Mouse (Mus musculus) gastrocnemius, adult 18-20 months (tissue): ENCODE data around the gene Kcna1. TPM values are rescaled to one million over a fixed set of nuclear protein-coding genes. Genes with fewer than 3 reads are reported as not detected.

Experiments used
- DNase-seq: peaks from one replicate; pipeline ENCODE4 v3.0.0; 2021; ENCODE audit warnings: low spot score
- long read RNA-seq, 2 experiments: library from polyadenylated mRNA; stranded (forward); transcript quantifications; one replicate each; pipeline ENCODE4 v2.0.0; 2021
- total RNA-seq, 2 experiments: library from RNA; stranded (reverse); gene quantifications; 2 replicates each; pipeline ENCODE4 v1.2.3; 2021

The Kcna1 gene
- 1 to 10 TPM; 1.9 to 2.0 TPM for total RNA-seq
- long read RNA-seq, experiment 1, partial matches to known transcripts, result 0 of 1 reads
- long read RNA-seq, experiment 1, other reads (novel, unspliced or antisense), result 0 of 1 reads
- long read RNA-seq, experiment 2, partial matches to known transcripts, result 0 of 1 reads
- long read RNA-seq, experiment 2, other reads (novel, unspliced or antisense), result 0 of 1 reads

- DNase-seq, result no peak
Observed at GRCm38 (mm10) chr6:126646381-126646780, at the start of gene Kcna1. Kcna1 (minus strand) TSS chr6:126646384.

DNA sequence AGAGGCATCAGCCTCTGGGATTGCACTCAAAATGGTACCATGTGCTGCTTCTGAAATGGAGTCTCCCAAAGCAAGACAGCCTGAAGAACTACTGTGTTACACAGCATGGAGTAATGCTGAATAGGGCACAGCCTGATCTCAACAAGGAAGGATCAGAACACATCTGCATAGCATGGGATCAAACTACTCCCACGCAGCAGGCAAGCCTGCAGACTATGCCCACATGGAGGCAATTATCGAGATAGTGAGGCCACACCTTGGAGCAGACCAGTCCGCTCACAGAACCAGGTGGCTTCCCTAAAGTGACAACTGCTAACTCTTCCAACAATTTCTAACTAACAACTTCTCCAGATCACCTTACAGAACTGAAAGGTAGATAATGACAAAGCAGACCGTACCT is 40.9 kb upstream of the Kcna1 start:
- no peak for DNase-seq

DNA sequence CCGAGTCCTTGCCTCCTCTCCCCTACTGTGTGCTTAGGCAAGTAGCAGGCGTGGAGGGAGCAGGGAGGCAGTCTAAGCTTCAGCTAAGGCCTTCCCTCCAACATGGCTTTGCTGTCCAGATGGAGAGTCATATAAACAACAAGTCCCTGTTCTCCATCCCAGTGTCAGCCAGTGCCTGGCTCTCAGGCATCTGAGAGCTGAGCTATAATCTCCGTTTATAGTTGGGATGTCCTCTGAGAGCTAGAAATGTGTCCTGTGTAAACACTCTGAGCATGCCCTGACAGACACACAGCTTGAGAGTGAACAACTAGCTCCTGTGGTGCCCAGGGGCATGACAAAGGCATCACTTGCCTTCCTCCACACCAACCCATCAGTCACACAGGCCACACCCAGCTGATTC is 39.0 kb upstream of the Kcna1 start:
- DNase-seq, result no peak

DNA sequence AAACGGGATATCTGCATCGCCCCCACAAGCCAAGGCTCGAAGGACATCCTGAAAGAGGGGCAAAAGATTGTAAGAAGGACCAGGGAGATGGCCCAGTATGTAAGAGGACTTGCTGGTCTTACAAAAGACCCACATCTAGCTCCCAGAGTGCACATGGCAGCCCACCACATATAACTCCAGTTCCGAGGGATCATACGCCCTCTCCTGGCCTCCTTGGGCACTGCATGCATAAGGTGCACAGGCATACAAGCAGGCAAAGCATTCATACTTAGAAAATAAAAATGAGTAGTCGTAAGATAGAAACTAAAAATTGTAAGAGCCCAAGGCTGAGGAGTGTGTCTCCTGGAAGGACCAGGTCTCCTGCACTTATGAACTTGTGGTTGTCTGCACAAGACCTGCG is 32.8 kb upstream of the Kcna1 start:
- DNase-seq, result no peak

- no peak for DNase-seq
Observed at GRCm38 (mm10) chr6:126667001-126667400, 20.8 kb upstream of the Kcna1 start.

- no peak for DNase-seq
Observed at GRCm38 (mm10) chr6:126666091-126666490, 19.9 kb upstream of the Kcna1 start.

GRCm38 (mm10) chr6:126664569-126664968 is 18.4 kb upstream of the Kcna1 start:
- no peak for DNase-seq

DNA sequence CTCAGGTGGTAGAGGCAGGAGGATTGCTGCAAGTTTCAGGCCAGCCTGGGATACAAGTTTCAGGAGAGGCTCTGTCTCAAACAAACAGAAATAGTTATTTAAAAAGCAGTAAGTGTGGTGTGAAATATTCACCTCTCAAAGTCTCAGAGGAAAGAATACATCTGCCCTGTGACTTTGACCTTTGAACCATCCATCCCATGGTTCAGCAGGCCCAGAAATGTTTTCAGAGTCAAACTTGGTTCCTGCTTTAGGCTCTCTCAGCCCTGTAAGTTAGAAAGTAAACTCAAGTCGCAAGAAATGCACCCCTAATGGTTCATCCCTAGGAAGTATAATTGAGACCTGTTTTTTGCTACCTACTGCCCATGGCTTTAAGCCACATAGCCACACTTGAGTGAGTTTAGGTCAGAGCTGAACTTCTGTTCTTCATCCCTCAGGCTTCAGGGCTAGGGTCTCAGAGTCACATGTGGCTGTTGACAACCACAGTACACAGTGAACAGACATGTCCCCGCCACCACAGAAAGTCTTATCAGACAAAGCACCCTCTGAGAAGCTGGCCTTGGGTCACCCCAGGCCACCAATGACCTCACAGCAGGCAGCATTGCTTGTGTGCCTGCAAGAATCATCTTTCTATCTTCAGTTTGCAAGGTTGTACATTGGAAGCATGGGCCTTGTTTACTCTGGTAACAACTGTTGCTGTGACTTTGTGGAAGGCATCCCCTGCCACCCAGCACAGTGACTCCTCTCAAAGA is 11.6 kb upstream of the Kcna1 start:
- DNase-seq, result no peak

DNA sequence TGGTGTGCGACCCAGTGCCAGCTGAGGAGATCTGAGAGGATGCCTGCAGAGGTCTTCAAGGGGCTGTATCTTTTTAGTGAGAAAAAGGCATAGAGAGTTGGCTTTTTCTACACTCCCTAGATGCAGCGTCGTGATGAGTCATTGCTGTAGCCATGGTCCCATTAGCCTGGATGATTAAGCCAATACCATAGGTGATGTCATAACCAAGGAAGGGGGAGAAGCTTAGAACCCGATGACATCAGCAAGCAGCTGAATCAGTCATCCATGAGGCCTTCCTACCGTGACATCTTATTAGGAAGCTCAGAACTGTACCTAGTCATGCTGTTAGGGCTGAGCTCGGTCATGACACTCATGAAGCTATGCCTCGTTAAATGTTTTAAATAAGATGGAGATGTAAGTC is 7.4 kb upstream of the Kcna1 start:
- no peak for DNase-seq

DNA sequence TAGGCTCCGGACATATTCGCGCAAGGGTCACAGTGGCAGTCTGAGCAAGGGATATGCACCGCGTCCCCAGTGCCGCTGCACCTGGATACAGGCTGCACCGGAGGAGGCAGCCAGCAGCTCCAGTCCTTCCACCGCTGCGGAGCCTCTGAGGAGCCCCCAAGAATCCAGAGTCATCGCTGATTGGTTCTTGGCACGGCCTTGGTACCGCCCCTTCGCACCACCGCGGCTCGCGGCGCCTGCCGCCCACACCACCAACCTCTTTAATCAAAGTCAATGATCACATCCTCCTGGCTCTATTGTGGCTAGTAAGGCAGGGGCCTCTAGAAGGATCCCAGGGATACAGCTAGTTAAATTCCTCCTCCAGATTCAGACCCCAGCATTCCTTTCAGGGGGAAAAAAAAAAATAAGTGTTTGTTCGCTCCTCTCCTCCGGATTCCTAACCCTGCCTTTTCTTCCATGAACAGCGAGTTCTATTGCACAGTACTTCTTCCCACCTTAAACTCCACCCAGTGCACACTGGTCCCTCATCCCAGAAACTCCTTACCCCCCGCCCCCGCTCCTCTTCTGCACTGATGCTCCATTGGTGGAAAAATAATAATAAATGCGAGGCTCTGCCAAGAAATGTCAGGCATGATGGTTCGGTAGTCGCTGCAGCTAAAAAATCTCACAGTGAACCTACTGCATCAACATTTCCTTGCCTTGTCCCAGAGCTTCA is 383 bp downstream of the Kcna1 start:
- no peak for DNase-seq

GRCm38 (mm10) chr6:126645044-126645541 is 1.1 kb downstream of the Kcna1 start:
- no peak for DNase-seq

DNA sequence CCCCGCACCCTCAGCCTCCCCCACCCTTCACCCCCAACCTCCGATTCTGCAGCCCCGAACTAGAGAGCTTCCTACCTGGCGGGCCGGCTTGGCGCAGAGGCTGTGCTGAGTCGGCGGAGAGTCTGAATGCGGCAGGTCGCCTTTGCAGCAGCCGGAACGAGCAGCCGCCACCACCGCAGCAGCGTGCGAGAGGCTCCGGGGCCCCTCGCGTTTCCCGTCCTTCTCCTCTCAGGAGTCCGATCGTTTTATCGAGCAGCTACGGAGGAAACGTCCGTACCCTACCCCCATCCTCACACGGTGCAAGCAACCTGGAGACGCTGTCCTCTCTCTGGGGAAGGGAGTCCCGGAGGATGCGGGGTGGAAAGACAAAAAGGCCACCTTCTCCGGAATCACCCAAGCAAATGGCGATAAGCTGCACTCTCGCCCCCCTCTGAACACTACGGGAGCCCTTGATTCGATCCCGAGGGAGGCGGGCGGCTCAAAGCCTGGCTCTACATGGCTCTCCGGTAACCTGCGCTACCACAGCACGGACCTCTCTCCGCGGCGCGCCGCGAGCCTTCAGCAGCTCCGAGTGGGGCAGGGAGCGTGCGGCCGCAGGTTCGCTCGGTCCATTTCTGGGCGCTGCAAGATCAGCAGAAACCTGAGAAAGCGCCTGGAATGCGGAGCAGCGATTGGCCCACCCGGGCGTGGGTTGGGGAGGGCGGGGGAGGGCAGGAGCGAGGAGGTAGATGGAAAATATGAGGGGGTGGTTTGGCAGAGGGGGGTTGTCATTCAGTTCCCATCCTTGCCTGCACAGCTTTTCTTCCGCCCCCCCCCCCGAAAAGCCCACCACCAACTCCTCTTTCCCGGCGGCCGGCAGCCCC is 1.8 kb downstream of the Kcna1 start:
- DNase-seq, result no peak

DNA sequence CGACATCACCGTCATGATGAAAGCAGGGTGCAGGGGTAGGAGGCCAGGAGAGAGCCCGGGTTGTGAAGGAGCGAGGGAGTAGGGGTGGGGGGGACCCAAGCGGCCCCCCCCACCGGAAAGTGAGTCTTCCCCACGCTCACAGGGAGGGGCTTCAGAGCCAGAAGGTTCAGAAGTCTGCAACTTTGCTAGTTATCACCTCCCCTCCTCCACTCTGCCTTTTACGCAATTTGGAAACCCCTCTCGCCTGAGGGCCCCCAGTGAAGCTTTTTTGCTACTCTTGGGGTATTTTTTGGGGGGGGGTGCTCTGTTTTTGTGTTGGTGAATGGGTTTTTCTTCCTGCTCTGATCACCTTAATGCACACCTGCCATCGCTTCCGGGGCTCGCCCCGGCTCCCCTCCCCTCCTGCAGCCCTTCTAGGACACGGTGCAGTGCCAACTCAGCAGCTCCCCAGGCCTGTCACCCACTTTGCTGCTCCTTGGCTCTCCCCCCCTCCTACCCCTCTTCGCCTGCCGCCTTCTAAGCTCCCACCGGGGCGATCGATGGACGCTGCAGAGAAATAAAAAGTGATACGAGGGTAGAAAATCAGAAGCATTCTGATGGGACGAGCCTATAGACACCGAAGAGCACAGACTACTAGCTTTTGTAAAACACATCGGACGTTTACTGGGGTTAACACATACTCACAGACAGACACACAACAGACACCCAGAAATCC is 2.7 kb downstream of the Kcna1 start:
- DNase-seq, result no peak

GRCm38 (mm10) chr6:126642856-126643321 is 3.3 kb downstream of the Kcna1 start:
- DNase-seq, result no peak

- DNase-seq, result no peak
Observed at GRCm38 (mm10) chr6:126628451-126628850, 17.7 kb downstream of the Kcna1 start.

- no peak for DNase-seq
Observed at GRCm38 (mm10) chr6:126618455-126618854, 27.7 kb downstream of the Kcna1 start.

GRCm38 (mm10) chr6:126610746-126611145 is 35.4 kb downstream of the Kcna1 start:
- no peak for DNase-seq

GRCm38 (mm10) chr6:126609193-126609947 is 36.8 kb downstream of the Kcna1 start:
- no peak for DNase-seq

- DNase-seq, result no peak
Observed at GRCm38 (mm10) chr6:126601843-126602326, 44.3 kb downstream of the Kcna1 start.
